Mouse (Mus musculus): Measurements from ENCODE around the gene Mospd3.
"Not testable (repeated sequence)": the region's sequence is repeated elsewhere in the genome, so short reads cannot be mapped to it uniquely, and the experiment has no call there.

Gene Mospd3

GRCm38 (mm10) chr5:137623937-137624530 lies 23.2 kb upstream of the Mospd3 start:
- DNase-seq (ENCODE audit: inconsistent age in 2 of 2, low spot score in 1 of 2) = no peak

GRCm38 (mm10) chr5:137615347-137615746 lies 14.5 kb upstream of the Mospd3 start:
- DNase-seq (ENCODE audit: inconsistent age in 2 of 2, low spot score in 1 of 2) = no peak

GRCm38 (mm10) chr5:137614921-137615320 lies 14.1 kb upstream of the Mospd3 start:
- DNase-seq (ENCODE audit: inconsistent age in 2 of 2, low spot score in 1 of 2) = not testable (repeated sequence)

- peak; percentile 88 to 90 for DNase-seq (ENCODE audit: inconsistent age in 2 of 2, low spot score in 1 of 2)
These were observed 12.7 kb upstream of the Mospd3 start, which contains the start of gene Pcolce for GRCm38 (mm10) chr5:137613550-137613949. Gene Pcolce, minus strand, starts transcription at chr5:137613784.

- DNase-seq (ENCODE audit: inconsistent age in 2 of 2, low spot score in 1 of 2) = peak in 1 of 2 experiments; percentile 65
These were observed 12.2 kb upstream of the Mospd3 start for GRCm38 (mm10) chr5:137613076-137613475.

GRCm38 (mm10) chr5:137611245-137611602 lies 10.4 kb upstream of the Mospd3 start:
- peak; percentile 84 to 92 for DNase-seq (ENCODE audit: inconsistent age in 2 of 2, low spot score in 1 of 2)

GRCm38 (mm10) chr5:137610548-137611244 lies 9.8 kb upstream of the Mospd3 start:
- DNase-seq (ENCODE audit: inconsistent age in 2 of 2, low spot score in 1 of 2) = peak; percentile 90 to 95

- no peak for DNase-seq (ENCODE audit: inconsistent age in 2 of 2, low spot score in 1 of 2)
These were observed 9.2 kb upstream of the Mospd3 start for GRCm38 (mm10) chr5:137610056-137610455.

- peak in 1 of 2 experiments; percentile 76 for DNase-seq (ENCODE audit: inconsistent age in 2 of 2, low spot score in 1 of 2)
These were observed 8.4 kb upstream of the Mospd3 start for GRCm38 (mm10) chr5:137609292-137609691.

- DNase-seq (ENCODE audit: inconsistent age in 2 of 2, low spot score in 1 of 2) = peak in 1 of 2 experiments; percentile 44
These were observed 7.9 kb upstream of the Mospd3 start for GRCm38 (mm10) chr5:137608654-137609190.

GRCm38 (mm10) chr5:137607860-137608653 lies 7.2 kb upstream of the Mospd3 start:
- peak in 1 of 2 experiments; percentile 33 for DNase-seq (ENCODE audit: inconsistent age in 2 of 2, low spot score in 1 of 2)

- peak; percentile 44 to 75 for DNase-seq (ENCODE audit: inconsistent age in 2 of 2, low spot score in 1 of 2)
These were observed 489 bp upstream of the Mospd3 start for GRCm38 (mm10) chr5:137601365-137601729.

GRCm38 (mm10) chr5:137600281-137600618 lies 608 bp downstream of the Mospd3 start:
- no peak for DNase-seq (ENCODE audit: inconsistent age in 2 of 2, low spot score in 1 of 2)

- peak in 1 of 2 experiments; percentile 39 for DNase-seq (ENCODE audit: inconsistent age in 2 of 2, low spot score in 1 of 2)
These were observed 1.3 kb downstream of the Mospd3 start for GRCm38 (mm10) chr5:137599600-137599999.

GRCm38 (mm10) chr5:137598100-137598826 lies 2.6 kb downstream of the Mospd3 start:
- no peak for DNase-seq (ENCODE audit: inconsistent age in 2 of 2, low spot score in 1 of 2)

- DNase-seq (ENCODE audit: inconsistent age in 2 of 2, low spot score in 1 of 2) = no peak
These were observed 3.2 kb downstream of the Mospd3 start for GRCm38 (mm10) chr5:137597625-137598024.

- DNase-seq (ENCODE audit: inconsistent age in 2 of 2, low spot score in 1 of 2) = peak in 1 of 2 experiments; percentile 58
These were observed 4.1 kb downstream of the Mospd3 start for GRCm38 (mm10) chr5:137596601-137597261.

- DNase-seq (ENCODE audit: inconsistent age in 2 of 2, low spot score in 1 of 2) = no peak
These were observed 4.9 kb downstream of the Mospd3 start for GRCm38 (mm10) chr5:137595921-137596320.

GRCm38 (mm10) chr5:137590507-137590906 lies 10.4 kb downstream of the Mospd3 start:
- no peak for DNase-seq (ENCODE audit: inconsistent age in 2 of 2, low spot score in 1 of 2)

- DNase-seq (ENCODE audit: inconsistent age in 2 of 2, low spot score in 1 of 2) = peak; percentile 76 to 92
These were observed 15.9 kb downstream of the Mospd3 start for GRCm38 (mm10) chr5:137584976-137585375.

All from adrenal gland, adult (tissue).